In the genomic region with DNA sequence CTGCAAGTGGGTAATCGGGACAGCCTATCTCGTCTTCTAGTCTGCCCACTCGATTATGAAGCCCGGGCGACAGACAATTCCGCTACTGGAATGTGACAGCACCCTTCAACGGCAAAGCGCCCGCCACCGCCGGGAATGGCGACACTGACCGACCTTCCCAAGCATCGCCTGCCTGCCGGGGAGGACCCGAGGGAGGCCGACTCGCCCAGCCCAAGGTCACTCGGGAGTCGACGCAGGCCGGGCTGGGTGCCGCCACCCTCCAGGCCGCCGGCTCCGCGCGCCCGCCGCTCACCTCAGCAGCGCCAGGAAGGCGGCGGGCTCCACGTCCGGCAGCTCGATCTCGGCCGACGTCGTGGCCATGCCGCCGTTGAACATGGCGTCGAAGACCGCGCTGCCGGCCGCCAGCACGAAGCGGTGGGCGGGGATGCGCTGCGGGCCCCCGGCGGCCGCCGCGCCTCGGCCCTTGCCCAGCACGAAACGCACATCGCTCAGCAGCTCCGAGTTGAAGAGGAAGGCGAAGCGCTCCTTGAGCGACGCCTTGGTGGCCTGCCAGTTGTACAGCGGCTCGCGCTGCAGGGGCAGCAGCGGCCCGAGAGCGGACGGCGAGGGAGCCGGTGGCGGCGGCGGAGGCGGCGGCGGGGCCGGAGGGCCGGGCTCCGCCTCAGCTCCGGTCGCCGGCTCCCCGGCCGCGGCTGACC, we compare ENCODE assay signal across 1 mouse cellular context.
TF ChIP-seq lines count a peak whose summit lies in the region.

No protein-coding gene starts in this region.

TF ChIP-seq in C2C12, 6 proteins besides CTCF, POLR2A, EP300 and RAD21 (continued from another document):
- no peak for TF ChIP-seq FOSL1 (IDR thresholded peaks at IDR 0.05; ENCODE audit: insufficient read depth, low read length, poor library complexity, severe bottlenecking)
- no peak for TF ChIP-seq USF1 (IDR thresholded peaks at IDR 0.05; ENCODE audit: low read depth)
